Mouse (Mus musculus): Measurements from ENCODE around the gene Cox7a2l.

GRCm38 (mm10) chr17:83482817-83483536, 34.2 kb downstream of the Cox7a2l start:
- TF ChIP-seq CTCF (IDR thresholded peaks at IDR 0.05) = no peak
- no peak for TF ChIP-seq POLR2A (IDR thresholded peaks at IDR 0.05; ENCODE audit: insufficient read depth, low read depth, low read length)
- no peak for TF ChIP-seq EP300 (IDR thresholded peaks at IDR 0.05; ENCODE audit: insufficient read depth, low read depth, low read length)

Data from heart, adult 2 months (tissue).